Mouse (Mus musculus) stomach, embryonic 16.5 days (tissue): ENCODE measurements around the gene Abcc8. TPM values are rescaled to one million over a fixed set of nuclear protein-coding genes. Genes with fewer than 3 reads are reported as not detected.

ENCODE experiments used
- ATAC-seq: fragments of 200-750 bp; cut with Nextera tagmentation; 2 replicates; pipeline ENCODE4 v1.8.0; 2017; ENCODE audit warnings: moderate number of reproducible peaks, moderate TSS enrichment; ENCODE audit not compliant: insufficient read depth, low FRiP score
- H3K27ac ChIP-seq: fragments of 300-500 bp; sonication (generic); 2 replicates; pipeline ENCODE4 v1.5.1; 2014; ENCODE audit warnings: low read length
- H3K27me3 ChIP-seq: fragments of 300-500 bp; sonication (generic); 2 replicates; pipeline ENCODE4 v1.6.1; 2014; ENCODE audit warnings: low read length, control low read depth, mixed read lengths; ENCODE audit not compliant: control insufficient read depth, insufficient read depth
- H3K36me3 ChIP-seq: fragments of 300-500 bp; sonication (generic); 2 replicates; pipeline ENCODE4 v1.6.1; 2014; ENCODE audit warnings: low read length; ENCODE audit not compliant: control insufficient read depth, insufficient read depth
- H3K4me1 ChIP-seq: fragments of 300-500 bp; sonication (generic); 2 replicates; pipeline ENCODE4 v1.6.1; 2014; ENCODE audit warnings: low read length, control low read depth, mixed read lengths; ENCODE audit not compliant: control insufficient read depth, insufficient read depth
- H3K4me2 ChIP-seq: fragments of 300-500 bp; sonication (generic); 2 replicates; pipeline ENCODE4 v1.6.1; 2014; ENCODE audit warnings: low read depth, low read length, mixed read lengths
- H3K4me3 ChIP-seq: fragments of 300-500 bp; sonication (generic); replicated peaks from 2 replicates; pipeline ENCODE4 v1.5.1; 2014; ENCODE audit warnings: mild to moderate bottlenecking, low read length
- H3K9ac ChIP-seq: fragments of 300-500 bp; sonication (generic); 2 replicates; pipeline ENCODE4 v1.6.1; 2014; ENCODE audit warnings: low read length
- H3K9me3 ChIP-seq: fragments of 300-500 bp; sonication (generic); replicated peaks from 2 replicates; pipeline ENCODE4 v1.6.1; 2016; ENCODE audit warnings: low read length, control low read depth; ENCODE audit not compliant: control insufficient read depth
- WGBS: fragments of 180-500 bp; shearing (Covaris S2); extraction: QIAGEN DNeasy Blood & Tissue Kit; methylation state at CpG from one replicate; pipeline ENCODE4 v1.1.7; 2014; 5-methylcytosine and 5-hydroxymethylcytosine counted together
- polyA plus RNA-seq: library from polyadenylated mRNA; unstranded; fragments of >200 nt; fragmentation: Nextera tagmentation; extraction: Ambion mirVana; gene quantifications from 2 replicates; pipeline ENCODE4 v1.2.1, GENCODE M21; 2015

The Abcc8 gene
- polyA plus RNA-seq, 1 experiment from 2014 or later: 10.6 TPM

DNA sequence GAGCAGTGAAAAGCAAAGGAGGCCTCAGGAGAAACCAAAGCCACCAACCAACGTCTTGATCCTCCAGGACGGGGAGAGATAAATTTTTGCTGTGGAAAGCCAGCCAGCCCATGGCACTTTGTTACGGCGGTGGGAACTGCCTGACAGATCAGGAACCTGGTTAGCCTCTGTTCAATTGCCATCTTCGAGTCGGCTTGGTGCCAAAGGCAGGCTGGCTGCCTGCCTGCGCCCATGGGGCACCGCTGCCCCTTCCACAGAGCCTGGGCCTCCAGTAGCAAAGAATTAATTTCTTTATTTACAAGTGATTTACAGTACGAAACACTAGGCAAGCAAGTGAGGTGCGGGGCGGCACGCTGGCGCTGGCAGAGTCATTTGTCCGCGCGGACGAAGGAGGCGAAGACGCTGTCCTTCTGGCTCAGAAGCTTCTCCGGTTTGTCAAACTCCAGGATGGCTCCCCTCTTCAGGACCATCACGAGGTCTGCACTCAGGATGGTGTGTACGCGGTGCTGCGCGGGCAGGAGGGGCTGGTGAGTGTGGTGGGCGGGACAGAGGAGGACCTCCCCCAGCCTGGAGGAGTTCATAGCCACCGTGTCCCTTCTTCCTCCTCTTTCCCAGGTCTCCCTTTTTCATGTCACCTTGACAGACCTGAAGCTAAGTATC, 75.4 kb downstream of the Abcc8 start:
- no peak for ATAC-seq
- no peak overlapping the region for H3K4me2 ChIP-seq
- H3K9me3 ChIP-seq: no peaks in the 10 kb centered on the region
- 0 out of 2 replicates have a peak, but pooled peaks cover 3% of the 10 kb centered on the region for H3K27me3 ChIP-seq
- no peak overlapping the region for H3K27ac ChIP-seq
- WGBS: 78% methylated on average over 27 of the region's 27 CpGs
- H3K36me3 ChIP-seq: no peaks in the 10 kb centered on the region
- H3K4me3 ChIP-seq: no peak overlapping the region
- H3K4me1 ChIP-seq: peaks cover 4% of the 10 kb centered on the region; the same call in 1 of the 2 replicates
- H3K9ac ChIP-seq: no peak overlapping the region

DNA sequence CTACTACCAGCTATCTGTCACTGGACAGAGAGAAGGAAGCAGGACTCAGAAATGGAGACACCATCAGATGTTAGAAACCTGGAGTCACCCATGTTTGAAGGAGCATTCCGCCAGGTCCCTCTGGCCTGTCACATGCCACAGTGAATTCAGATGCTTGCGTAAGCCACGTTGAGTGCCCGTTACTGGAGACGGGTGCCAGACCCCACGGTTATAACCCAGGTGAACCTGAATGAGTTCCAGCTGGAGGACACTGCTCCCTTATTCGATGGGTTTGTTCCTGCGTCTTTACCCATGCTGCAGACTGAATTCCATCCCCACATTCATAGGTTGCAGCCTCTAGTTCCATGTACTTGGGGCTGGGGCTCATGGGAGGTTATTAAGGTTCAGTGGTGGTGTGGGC, 76.1 kb downstream of the Abcc8 start:
- 0 out of 2 replicates have a peak, but pooled peaks cover 3% of the 10 kb centered on the region for H3K27me3 ChIP-seq
- 82% methylated on average over 8 of the region's 8 CpGs for WGBS
- no peak overlapping the region for H3K9ac ChIP-seq
- no peak overlapping the region for H3K4me3 ChIP-seq
- H3K4me1 ChIP-seq: peaks cover 4% of the 10 kb centered on the region; the same call in 1 of the 2 replicates
- H3K27ac ChIP-seq: no peak overlapping the region
- no peaks in the 10 kb centered on the region for H3K9me3 ChIP-seq
- ATAC-seq: no peak
- no peak overlapping the region for H3K4me2 ChIP-seq
- no peaks in the 10 kb centered on the region for H3K36me3 ChIP-seq

DNA sequence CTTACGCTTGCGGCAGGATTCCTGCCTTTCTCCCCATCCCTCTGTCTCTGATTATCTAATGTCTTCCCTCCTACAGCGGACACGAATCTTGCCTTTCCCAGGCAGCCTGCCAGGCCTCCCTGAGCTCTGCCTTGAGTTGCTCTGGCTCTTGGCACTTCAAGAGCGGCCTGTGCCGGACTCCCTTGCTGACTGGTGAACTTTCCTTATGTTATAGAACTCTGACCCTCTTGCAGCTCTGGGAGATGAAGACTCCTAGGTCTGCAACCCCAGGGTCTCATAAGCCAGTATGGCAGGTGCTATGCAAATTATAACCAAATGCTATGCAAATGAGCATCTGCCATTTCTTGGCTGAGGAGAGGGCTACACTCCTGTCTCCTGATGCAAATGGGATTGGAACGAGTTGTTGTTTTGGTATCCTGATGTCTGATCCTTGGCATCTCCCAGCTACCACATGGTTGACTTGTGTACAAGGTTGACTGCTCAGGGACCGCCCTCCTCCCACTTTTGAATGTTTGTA, 76.7 kb downstream of the Abcc8 start:
- H3K9ac ChIP-seq: no peak overlapping the region
- H3K9me3 ChIP-seq: no peaks in the 10 kb centered on the region
- no peaks in the 10 kb centered on the region for H3K36me3 ChIP-seq
- 76% methylated on average over 8 of the region's 8 CpGs for WGBS
- 0 out of 2 replicates have a peak, but pooled peaks cover 3% of the 10 kb centered on the region for H3K27me3 ChIP-seq
- ATAC-seq: no peak
- H3K4me2 ChIP-seq: no peak overlapping the region
- H3K4me1 ChIP-seq: peaks cover 4% of the 10 kb centered on the region; the same call in 1 of the 2 replicates
- H3K27ac ChIP-seq: no peak overlapping the region
- no peak overlapping the region for H3K4me3 ChIP-seq

DNA sequence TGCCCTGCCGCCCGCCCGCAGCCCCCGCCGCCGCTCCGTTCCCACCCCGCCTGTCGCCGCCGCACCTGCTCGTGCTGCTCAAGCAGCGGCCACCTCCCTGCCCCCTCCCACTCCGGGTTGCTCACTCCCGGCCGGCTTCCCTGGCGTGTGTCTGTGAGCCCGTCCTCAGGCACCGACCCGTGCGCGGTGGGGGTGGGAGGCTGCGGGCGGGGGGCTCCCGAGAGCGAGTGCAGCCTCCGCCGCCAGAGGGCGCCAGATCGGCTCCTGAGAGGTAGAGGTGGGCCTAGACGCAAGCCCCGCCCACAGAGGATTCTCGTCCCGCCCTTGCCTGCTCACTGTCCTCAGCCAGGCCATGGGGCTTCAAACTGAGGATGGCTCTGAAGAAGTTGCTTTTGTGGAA, 79.3 kb downstream of the Abcc8 start, which contains the start of gene Kcnj11:
TSS of gene Kcnj11 (minus strand) at position 202 of the 400 bp plus-strand sequence.
- H3K27ac ChIP-seq: no peak within 1 kb of the TSS
- H3K9me3 ChIP-seq: no peaks in the 10 kb centered on the region
- H3K4me1 ChIP-seq: peaks cover 4% of the 10 kb centered on the region; the same call in 1 of the 2 replicates
- peak within 1 kb of the TSS; percentile 74 for H3K9ac ChIP-seq
- peak within 1 kb of the TSS; percentile 80 for H3K4me2 ChIP-seq
- WGBS: under 1% methylated on average over 34 of the region's 34 CpGs
- 0 out of 2 replicates have a peak, but pooled peaks cover 7% of the 10 kb centered on the region for H3K27me3 ChIP-seq
- peak; percentile 71 for ATAC-seq
- H3K36me3 ChIP-seq: no peaks in the 10 kb centered on the region
- H3K4me3 ChIP-seq: peak within 1 kb of the TSS; percentile 54

DNA sequence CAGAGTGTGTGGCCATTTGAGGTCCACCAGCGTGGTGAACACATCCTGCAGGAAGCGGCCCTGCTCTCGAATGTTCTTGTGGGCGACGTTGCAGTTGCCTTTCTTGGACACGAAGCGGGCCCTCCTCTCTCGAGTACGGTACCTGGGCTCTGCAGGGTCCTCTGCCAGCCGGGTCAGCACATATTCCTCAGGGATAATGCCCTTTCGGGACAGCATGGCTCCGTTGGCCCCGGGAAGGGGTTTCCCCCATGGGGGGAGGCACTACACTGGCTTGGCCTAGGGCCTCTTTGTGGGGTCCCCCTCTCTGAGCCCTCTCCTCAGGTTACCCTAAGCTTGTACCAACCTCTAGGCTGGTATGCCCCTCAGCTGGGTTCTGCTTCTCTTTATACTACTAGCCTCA, 80.2 kb downstream of the Abcc8 start:
- H3K9me3 ChIP-seq: no peaks in the 10 kb centered on the region
- H3K27ac ChIP-seq: no peak overlapping the region
- no peaks in the 10 kb centered on the region for H3K36me3 ChIP-seq
- H3K4me3 ChIP-seq: peak overlapping the region; percentile 54; the same call in 1 of the 2 replicates
- 82% methylated on average over 13 of the region's 13 CpGs for WGBS
- 0 out of 2 replicates have a peak, but pooled peaks cover 9% of the 10 kb centered on the region for H3K27me3 ChIP-seq
- H3K4me1 ChIP-seq: peaks cover 4% of the 10 kb centered on the region; the same call in 1 of the 2 replicates
- no peak overlapping the region for H3K9ac ChIP-seq
- ATAC-seq: no peak
- H3K4me2 ChIP-seq: peak overlapping the region; percentile 80

DNA sequence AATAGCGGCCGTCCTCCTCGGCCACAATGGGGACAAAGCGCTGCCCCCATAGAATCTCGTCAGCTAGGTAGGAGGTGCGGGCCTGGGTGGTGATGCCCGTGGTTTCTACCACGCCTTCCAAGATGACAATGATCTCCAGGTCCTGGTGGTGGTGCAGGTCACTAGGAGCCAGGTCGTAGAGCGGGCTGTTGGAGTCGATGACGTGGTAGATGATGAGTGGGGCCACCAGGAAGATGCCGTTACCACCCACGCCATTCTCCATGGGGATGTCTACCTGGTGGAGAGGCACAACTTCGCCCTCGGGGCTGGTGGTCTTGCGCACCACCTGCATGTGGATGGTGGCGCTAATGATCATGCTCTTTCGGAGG, 80.9 kb downstream of the Abcc8 start:
- Histone ChIP-seq H3K9ac (no peak overlapping the region), H3K36me3 (no peaks in the 10 kb centered on the region), H3K4me2 (no peak overlapping the region), H3K4me3 (no peak overlapping the region), H3K4me1 (peaks cover 4% of the 10 kb centered on the region; the same call in 1 of the 2 replicates), H3K27ac (no peak overlapping the region), H3K9me3 (no peaks in the 10 kb centered on the region), H3K27me3 (0 out of 2 replicates have a peak, but pooled peaks cover 10% of the 10 kb centered on the region)
- no peak for ATAC-seq
- WGBS: 94% methylated on average over 19 of the region's 19 CpGs

DNA sequence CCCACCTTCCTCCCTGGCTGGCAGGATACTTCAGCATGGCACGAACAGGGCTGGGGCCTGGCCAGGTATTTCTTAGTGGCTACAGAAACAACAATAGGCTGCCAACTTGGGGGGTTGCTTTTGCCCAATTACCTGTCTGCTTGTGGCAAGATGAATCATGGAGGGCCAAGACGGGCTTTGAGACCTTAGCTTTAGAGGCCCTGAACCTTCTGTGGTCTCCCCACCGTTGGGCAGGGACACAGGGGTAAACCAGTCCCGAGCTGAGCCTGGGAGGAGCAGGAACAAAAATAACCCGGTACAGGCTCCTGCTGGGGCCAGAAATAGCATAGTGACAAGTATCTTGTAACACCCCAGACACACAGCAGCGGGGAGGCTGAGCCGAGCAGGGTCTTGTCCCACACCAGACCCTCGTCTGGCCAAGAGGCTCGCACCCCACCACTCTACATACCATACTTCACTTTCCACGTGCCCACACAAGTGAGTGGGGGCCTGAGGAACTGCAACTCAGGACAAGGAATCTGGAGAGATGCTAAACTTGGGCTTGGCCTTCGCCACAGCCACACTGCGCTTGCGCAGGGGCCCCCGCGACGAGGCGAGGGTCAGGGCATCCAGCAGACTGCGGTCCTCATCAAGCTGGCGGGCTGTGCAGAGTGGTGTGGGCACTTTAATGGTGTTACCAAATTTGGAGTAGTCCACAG, 81.5 kb downstream of the Abcc8 start:
- Histone ChIP-seq H3K27me3 (0 out of 2 replicates have a peak, but pooled peaks cover 10% of the 10 kb centered on the region), H3K36me3 (no peaks in the 10 kb centered on the region), H3K9ac (no peak overlapping the region), H3K4me2 (no peak overlapping the region; the same call in 1 of the 2 replicates), H3K4me3 (no peak overlapping the region), H3K27ac (no peak overlapping the region), H3K4me1 (peaks cover 4% of the 10 kb centered on the region; the same call in 1 of the 2 replicates), H3K9me3 (no peaks in the 10 kb centered on the region)
- ATAC-seq: no peak
- 77% methylated on average over 19 of the region's 19 CpGs for WGBS

DNA sequence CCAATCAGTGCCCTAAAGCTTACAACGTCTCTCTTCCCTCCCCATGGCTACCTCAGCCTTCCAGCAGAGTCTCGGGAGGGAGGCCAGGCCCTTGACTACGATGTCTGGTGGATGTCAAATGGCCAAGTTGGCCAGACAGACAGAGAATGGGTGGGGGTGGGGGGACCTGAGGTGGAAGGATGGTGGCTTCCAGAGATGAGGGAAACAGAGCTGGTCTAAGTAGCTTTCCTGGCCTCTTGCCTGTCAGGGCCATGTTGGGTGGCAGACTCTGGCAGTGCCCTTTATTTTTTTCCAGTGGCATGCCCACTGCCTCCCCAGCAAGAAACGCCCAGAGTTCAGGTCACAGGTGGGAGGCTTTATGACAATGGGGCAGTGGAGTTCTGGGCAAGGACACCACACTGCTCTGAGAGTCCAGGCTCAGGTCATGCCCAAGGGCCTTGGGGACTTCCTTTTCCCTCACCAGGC, 82.5 kb downstream of the Abcc8 start:
- Histone ChIP-seq H3K4me3 (no peak overlapping the region), H3K27me3 (0 out of 2 replicates have a peak, but pooled peaks cover 10% of the 10 kb centered on the region), H3K36me3 (no peaks in the 10 kb centered on the region), H3K4me2 (no peak overlapping the region; the same call in 1 of the 2 replicates), H3K27ac (no peak overlapping the region), H3K4me1 (peaks cover 4% of the 10 kb centered on the region; the same call in 1 of the 2 replicates), H3K9ac (peak overlapping the region; percentile 21; the same call in 1 of the 2 replicates), H3K9me3 (no peaks in the 10 kb centered on the region)
- 45% methylated on average over 4 of the region's 4 CpGs for WGBS
- ATAC-seq: no peak
